Mouse (Mus musculus) brain, embryonic 14.5 days (tissue): ENCODE results near the gene Tra2a.

ENCODE experiments used
- CTCF ChIP-seq: fragments of 200-500 bp; IDR thresholded peaks from 2 replicates; pipeline ENCODE4 v1.5.1; 2012; ENCODE audit warnings: inconsistent platforms, mild to moderate bottlenecking, moderate library complexity, borderline replicate concordance; ENCODE audit not compliant: insufficient read depth, insufficient read length; ENCODE audit errors: extremely low read depth
- POLR2A ChIP-seq: fragments of 200-500 bp; IDR thresholded peaks from 2 replicates; pipeline ENCODE4 v1.6.1; 2012; ENCODE audit warnings: mild to moderate bottlenecking, inconsistent platforms, borderline replicate concordance; ENCODE audit not compliant: poor library complexity, insufficient read depth, insufficient read length, severe bottlenecking; ENCODE audit errors: extremely low read depth

- TF ChIP-seq CTCF (no peak), POLR2A (no peak)
These were observed 49.5 kb downstream of the Tra2a start for GRCm38 (mm10) chr6:49214086-49214927.
